Mouse (Mus musculus) kidney, adult 2 months (tissue): Measurements from ENCODE around the gene Mettl26.

ENCODE experiments used
- CTCF ChIP-seq: fragments of 200-500 bp; conservative IDR thresholded peaks from 2 replicates; pipeline ENCODE4 v1.5.1; 2011; ENCODE audit warnings: low read depth, mild to moderate bottlenecking, control low read depth, low read length, moderate library complexity, mixed read lengths; ENCODE audit not compliant: insufficient read depth, insufficient read length
- POLR2A ChIP-seq: fragments of 200-500 bp; IDR thresholded peaks from one replicate; pipeline ENCODE4 v1.6.1; 2011; ENCODE audit warnings: low read depth, low read length, control low read depth

- no peak for TF ChIP-seq CTCF
- no peak for TF ChIP-seq POLR2A
Measured at GRCm38 (mm10) chr17:25895891-25896290, 21.0 kb downstream of the Mettl26 start.
